Mouse (Mus musculus): ENCODE measurements around the gene Abcc1. TPM values are rescaled to one million over a fixed set of nuclear protein-coding genes. Genes with fewer than 3 reads are reported as not detected.

Abcc1 gene
- polyA plus RNA-seq, 1 experiment: 32.8 TPM

GRCm38 (mm10) chr16:14405636-14406035, 44.3 kb downstream of the Abcc1 start:
- WGBS: 95% methylated on average over 6 of the region's 6 CpGs

GRCm38 (mm10) chr16:14409124-14409523, 47.8 kb downstream of the Abcc1 start:
- Histone ChIP-seq H3K4me3 (replicated peaks; ENCODE audit: extremely low read depth, low read depth, low read length) (no peak overlapping the region), H3K4me1 (ENCODE audit: control insufficient read depth, insufficient read depth, low read length) (no peaks in the 10 kb centered on the region)
- WGBS: 88% methylated on average over 2 of the region's 2 CpGs
- TF ChIP-seq CTCF (IDR thresholded peaks at IDR 0.05; ENCODE audit: insufficient read depth, low read length) (no peak), POLR2A (IDR thresholded peaks at IDR 0.05; ENCODE audit: borderline replicate concordance, extremely low read depth, low read depth, low read length) (no peak)
- no peak for DNase-seq

More at GRCm38 (mm10) chr16:14405636-14406035, 44.3 kb downstream of the Abcc1 start:
- no peak for DNase-seq
- Histone ChIP-seq H3K4me3 (replicated peaks; ENCODE audit: extremely low read depth, low read depth, low read length) (no peak overlapping the region), H3K4me1 (ENCODE audit: control insufficient read depth, insufficient read depth, low read length) (no peaks in the 10 kb centered on the region)
- no peak for TF ChIP-seq POLR2A (IDR thresholded peaks at IDR 0.05; ENCODE audit: borderline replicate concordance, extremely low read depth, low read depth, low read length)
- TF ChIP-seq CTCF (IDR thresholded peaks at IDR 0.05; ENCODE audit: insufficient read depth, low read length): no peak

GRCm38 (mm10) chr16:14409776-14410175, 48.4 kb downstream of the Abcc1 start:
- 87% methylated on average over 3 of the region's 3 CpGs for WGBS
- DNase-seq: no peak
- no peaks in the 10 kb centered on the region for H3K4me1 ChIP-seq (ENCODE audit: control insufficient read depth, insufficient read depth, low read length)
- no peak for TF ChIP-seq CTCF (IDR thresholded peaks at IDR 0.05; ENCODE audit: insufficient read depth, low read length)
- no peak for TF ChIP-seq POLR2A (IDR thresholded peaks at IDR 0.05; ENCODE audit: borderline replicate concordance, extremely low read depth, low read depth, low read length)
- no peak overlapping the region for H3K4me3 ChIP-seq (replicated peaks; ENCODE audit: extremely low read depth, low read depth, low read length)

DNA sequence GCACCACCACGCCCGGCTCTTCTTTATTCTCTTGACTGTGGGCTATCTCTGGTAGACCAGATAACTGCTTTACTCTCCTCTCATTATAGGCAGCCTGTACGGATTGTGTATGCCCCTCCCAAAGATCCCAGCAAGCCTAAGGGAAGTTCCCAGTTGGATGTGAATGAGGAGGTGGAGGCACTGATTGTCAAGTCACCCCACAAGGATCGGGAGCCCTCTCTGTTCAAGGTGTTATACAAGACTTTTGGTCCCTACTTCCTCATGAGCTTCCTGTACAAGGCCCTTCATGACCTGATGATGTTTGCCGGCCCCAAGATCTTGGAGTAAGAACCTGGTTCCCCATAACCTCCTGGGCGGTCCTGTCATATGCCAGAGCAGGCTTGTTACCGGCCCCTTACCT, 49.3 kb downstream of the Abcc1 start:
- H3K4me1 ChIP-seq (ENCODE audit: control insufficient read depth, insufficient read depth, low read length): no peaks in the 10 kb centered on the region
- 90% methylated on average over 7 of the region's 7 CpGs for WGBS
- DNase-seq: no peak
- no peak for TF ChIP-seq POLR2A (IDR thresholded peaks at IDR 0.05; ENCODE audit: borderline replicate concordance, extremely low read depth, low read depth, low read length)
- no peak for TF ChIP-seq CTCF (IDR thresholded peaks at IDR 0.05; ENCODE audit: insufficient read depth, low read length)
- H3K4me3 ChIP-seq (replicated peaks; ENCODE audit: extremely low read depth, low read depth, low read length): no peak overlapping the region

- Histone ChIP-seq H3K4me3 (replicated peaks; ENCODE audit: extremely low read depth, low read depth, low read length) (no peak overlapping the region), H3K4me1 (ENCODE audit: control insufficient read depth, insufficient read depth, low read length) (no peaks in the 10 kb centered on the region)
- TF ChIP-seq CTCF (IDR thresholded peaks at IDR 0.05; ENCODE audit: insufficient read depth, low read length): no peak
- no peak for TF ChIP-seq POLR2A (IDR thresholded peaks at IDR 0.05; ENCODE audit: borderline replicate concordance, extremely low read depth, low read depth, low read length)
- DNase-seq: no peak
- 92% methylated on average over 7 of the region's 7 CpGs for WGBS
Measured at GRCm38 (mm10) chr16:14411156-14411555, 49.8 kb downstream of the Abcc1 start.

- WGBS: 96% methylated on average over 5 of the region's 5 CpGs
- DNase-seq: no peak
- Histone ChIP-seq H3K4me1 (ENCODE audit: control insufficient read depth, insufficient read depth, low read length) (no peaks in the 10 kb centered on the region), H3K4me3 (replicated peaks; ENCODE audit: extremely low read depth, low read depth, low read length) (no peak overlapping the region)
- TF ChIP-seq POLR2A (IDR thresholded peaks at IDR 0.05; ENCODE audit: borderline replicate concordance, extremely low read depth, low read depth, low read length) (no peak), CTCF (IDR thresholded peaks at IDR 0.05; ENCODE audit: insufficient read depth, low read length) (no peak)
Measured at GRCm38 (mm10) chr16:14412551-14412950, 51.2 kb downstream of the Abcc1 start.

GRCm38 (mm10) chr16:14415206-14415605, 53.8 kb downstream of the Abcc1 start:
- no peak for TF ChIP-seq POLR2A (IDR thresholded peaks at IDR 0.05; ENCODE audit: borderline replicate concordance, extremely low read depth, low read depth, low read length)
- TF ChIP-seq CTCF (IDR thresholded peaks at IDR 0.05; ENCODE audit: insufficient read depth, low read length): no peak
- 93% methylated on average over 9 of the region's 9 CpGs for WGBS
- no peak for DNase-seq
- Histone ChIP-seq H3K4me1 (ENCODE audit: control insufficient read depth, insufficient read depth, low read length) (no peaks in the 10 kb centered on the region), H3K4me3 (replicated peaks; ENCODE audit: extremely low read depth, low read depth, low read length) (no peak overlapping the region)

DNA sequence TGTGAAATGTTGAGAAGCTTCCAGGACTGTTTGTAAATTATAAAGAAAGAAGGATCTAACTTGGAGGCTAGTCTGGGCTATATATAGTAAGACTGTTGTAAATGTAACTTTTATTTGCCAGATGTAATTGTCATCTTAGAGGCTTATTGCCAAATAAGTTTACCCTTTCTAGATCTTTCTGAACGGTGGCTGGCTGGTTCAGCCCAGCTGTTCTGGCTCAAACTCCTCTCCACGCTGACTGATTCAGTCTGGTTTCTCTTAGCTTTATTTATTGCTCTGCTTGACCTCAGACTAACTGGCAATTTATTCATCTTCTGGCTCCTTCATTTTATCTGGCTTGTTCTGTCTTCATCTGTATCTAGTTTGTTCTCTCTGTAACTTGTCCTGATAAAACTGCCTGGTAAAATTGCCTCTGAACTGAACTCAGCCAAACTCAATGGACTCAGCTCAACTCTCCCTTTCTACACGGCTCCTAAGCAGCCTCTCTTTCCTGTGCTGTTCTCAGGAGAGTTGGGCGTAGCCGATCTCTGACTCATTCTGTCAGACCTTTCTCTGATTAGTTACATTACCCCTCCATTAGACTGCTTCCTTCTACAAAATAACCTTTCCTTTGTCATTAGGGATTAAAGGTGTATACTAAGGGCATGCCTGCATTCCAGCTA, 55.7 kb downstream of the Abcc1 start:
- Histone ChIP-seq H3K4me1 (ENCODE audit: control insufficient read depth, insufficient read depth, low read length) (no peaks in the 10 kb centered on the region), H3K4me3 (replicated peaks; ENCODE audit: extremely low read depth, low read depth, low read length) (no peak overlapping the region)
- 68% methylated on average over 5 of the region's 5 CpGs for WGBS
- TF ChIP-seq POLR2A (IDR thresholded peaks at IDR 0.05; ENCODE audit: borderline replicate concordance, extremely low read depth, low read depth, low read length) (no peak), CTCF (IDR thresholded peaks at IDR 0.05; ENCODE audit: insufficient read depth, low read length) (no peak)
- DNase-seq: no peak

GRCm38 (mm10) chr16:14420496-14421132, 59.3 kb downstream of the Abcc1 start:
- H3K4me3 ChIP-seq (replicated peaks; ENCODE audit: extremely low read depth, low read depth, low read length): no peak overlapping the region
- TF ChIP-seq CTCF (IDR thresholded peaks at IDR 0.05; ENCODE audit: insufficient read depth, low read length) (no peak), POLR2A (IDR thresholded peaks at IDR 0.05; ENCODE audit: borderline replicate concordance, extremely low read depth, low read depth, low read length) (no peak)
- no peak for DNase-seq
- 86% methylated on average over 5 of the region's 5 CpGs for WGBS
- H3K4me1 ChIP-seq (ENCODE audit: control insufficient read depth, insufficient read depth, low read length): no peaks in the 10 kb centered on the region

- TF ChIP-seq POLR2A (IDR thresholded peaks at IDR 0.05; ENCODE audit: borderline replicate concordance, extremely low read depth, low read depth, low read length) (no peak), CTCF (IDR thresholded peaks at IDR 0.05; ENCODE audit: insufficient read depth, low read length) (no peak)
- Histone ChIP-seq H3K4me3 (replicated peaks; ENCODE audit: extremely low read depth, low read depth, low read length) (no peak overlapping the region), H3K4me1 (ENCODE audit: control insufficient read depth, insufficient read depth, low read length) (no peaks in the 10 kb centered on the region)
- no peak for DNase-seq
- 97% methylated on average over 3 of the region's 3 CpGs for WGBS
Measured at GRCm38 (mm10) chr16:14422081-14422480, 60.7 kb downstream of the Abcc1 start.
